Mouse (Mus musculus) heart, embryonic 12.5 days (tissue): ENCODE results near the gene Olfr128. TPM values are rescaled to one million over a fixed set of nuclear protein-coding genes. Genes with fewer than 3 reads are reported as not detected.
"Not testable (repeated sequence)": the region's sequence is repeated elsewhere in the genome, so short reads cannot be mapped to it uniquely, and the experiment has no call there.

ENCODE experiments used
- ATAC-seq: fragments of 200-750 bp; cut with Nextera tagmentation; 2 replicates; pipeline ENCODE4 v1.8.0; 2017; ENCODE audit warnings: moderate TSS enrichment, moderate library complexity; ENCODE audit not compliant: insufficient number of reproducible peaks, low FRiP score
- H3K27ac ChIP-seq: fragments of 300-500 bp; sonication (generic); 2 replicates; pipeline ENCODE4 v1.5.1; 2016; ENCODE audit warnings: mild to moderate bottlenecking, moderate library complexity; ENCODE audit not compliant: poor library complexity, severe bottlenecking
- H3K27me3 ChIP-seq: fragments of 300-500 bp; sonication (generic); replicated peaks from 2 replicates; pipeline ENCODE4 v1.6.1; 2016; ENCODE audit warnings: mild to moderate bottlenecking, moderate library complexity
- H3K36me3 ChIP-seq: fragments of 300-500 bp; sonication (generic); 2 replicates; pipeline ENCODE4 v1.6.1; 2016; ENCODE audit warnings: mild to moderate bottlenecking, moderate library complexity
- H3K4me1 ChIP-seq: fragments of 300-500 bp; sonication (generic); replicated peaks from 2 replicates; pipeline ENCODE4 v1.6.1; 2016; ENCODE audit warnings: mild to moderate bottlenecking
- H3K4me2 ChIP-seq: fragments of 300-500 bp; sonication (generic); 2 replicates; pipeline ENCODE4 v1.6.1; 2016; ENCODE audit warnings: mild to moderate bottlenecking, moderate library complexity
- H3K4me3 ChIP-seq: fragments of 300-500 bp; sonication (generic); 2 replicates; pipeline ENCODE4 v1.5.1; 2016; ENCODE audit warnings: mild to moderate bottlenecking
- H3K9ac ChIP-seq: fragments of 300-500 bp; sonication (generic); 2 replicates; pipeline ENCODE4 v1.6.1; 2016; ENCODE audit warnings: mild to moderate bottlenecking, moderate library complexity
- H3K9me3 ChIP-seq: fragments of 300-500 bp; sonication (generic); replicated peaks from 2 replicates; pipeline ENCODE4 v1.6.1; 2016; ENCODE audit warnings: mild to moderate bottlenecking, moderate library complexity
- WGBS: fragments of 180-500 bp; shearing (Covaris S2); methylation state at CpG from one replicate; pipeline ENCODE4 v1.1.7; 2016; 5-methylcytosine and 5-hydroxymethylcytosine counted together
- polyA plus RNA-seq: library from polyadenylated mRNA; unstranded; fragments of >200 nt; fragmentation: Nextera tagmentation; extraction: Ambion mirVana; gene quantifications from 2 replicates; pipeline ENCODE4 v1.2.1, GENCODE M21; 2016

Olfr128 gene
- polyA plus RNA-seq: not detected in 2 replicates

DNA sequence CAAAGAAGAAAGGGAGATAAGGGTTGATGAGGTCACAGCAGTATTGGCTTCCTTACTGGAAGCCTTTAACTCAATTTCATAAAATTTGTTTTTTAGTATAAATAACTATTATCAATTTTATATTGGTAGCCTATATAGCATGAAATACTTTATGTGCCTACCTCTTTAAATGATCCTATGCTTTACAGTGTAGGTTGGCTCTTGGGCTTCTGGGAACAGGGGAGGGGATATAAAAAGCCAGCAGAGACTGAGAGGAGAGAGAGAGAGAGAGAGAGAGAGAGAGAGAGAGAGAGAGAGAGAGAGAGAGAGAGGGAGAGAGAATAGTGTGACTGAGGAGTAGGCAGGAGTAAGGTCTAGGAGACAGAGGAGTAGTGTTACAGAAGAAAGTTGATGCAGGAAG, at the start of gene Olfr128:
TSS of gene Olfr128 (plus strand) at position 301 of the 400 bp plus-strand sequence.
- H3K9me3 ChIP-seq: no peaks in the 10 kb centered on the region
- H3K27me3 ChIP-seq: no peaks in the 10 kb centered on the region
- H3K4me2 ChIP-seq: no peak within 1 kb of the TSS
- no peaks in the 10 kb centered on the region for H3K4me1 ChIP-seq
- no peak for ATAC-seq
- H3K36me3 ChIP-seq: no peaks in the 10 kb centered on the region
- H3K4me3 ChIP-seq: no peak within 1 kb of the TSS
- no peak within 1 kb of the TSS for H3K27ac ChIP-seq
- H3K9ac ChIP-seq: no peak within 1 kb of the TSS

- ATAC-seq: no peak
- WGBS: 69% methylated on average over 3 of the region's 3 CpGs
- no peaks in the 10 kb centered on the region for H3K9me3 ChIP-seq
- H3K27me3 ChIP-seq: no peaks in the 10 kb centered on the region
- no peak overlapping the region for H3K4me2 ChIP-seq
- no peak overlapping the region for H3K9ac ChIP-seq
- no peaks in the 10 kb centered on the region for H3K36me3 ChIP-seq
- H3K27ac ChIP-seq: no peak overlapping the region
- H3K4me1 ChIP-seq: no peaks in the 10 kb centered on the region
- no peak overlapping the region for H3K4me3 ChIP-seq
These were observed 46.5 kb upstream of the Olfr128 start for GRCm38 (mm10) chr17:37873830-37874229.

- Histone ChIP-seq H3K9me3 (no peaks in the 10 kb centered on the region), H3K27ac (no peak within 1 kb of the TSS), H3K9ac (no peak within 1 kb of the TSS), H3K36me3 (no peaks in the 10 kb centered on the region), H3K4me1 (no peaks in the 10 kb centered on the region), H3K27me3 (no peaks in the 10 kb centered on the region), H3K4me2 (no peak within 1 kb of the TSS), H3K4me3 (no peak within 1 kb of the TSS)
- WGBS: 44% methylated on average over 1 of the region's 1 CpGs
- no peak for ATAC-seq
These were observed 20.2 kb upstream of the Olfr128 start, which contains the start of gene Olfr127 for GRCm38 (mm10) chr17:37900137-37900536. Olfr127 (plus strand) TSS chr17:37900437.

- H3K4me1 ChIP-seq, H3K27ac ChIP-seq, H3K27me3 ChIP-seq, H3K36me3 ChIP-seq, H3K4me2 ChIP-seq, H3K9ac ChIP-seq, ATAC-seq, H3K4me3 ChIP-seq, H3K9me3 ChIP-seq: not testable (repeated sequence)
- 50% methylated on average over 8 of the region's 8 CpGs for WGBS
These were observed 13.5 kb upstream of the Olfr128 start for GRCm38 (mm10) chr17:37906821-37907220.

DNA sequence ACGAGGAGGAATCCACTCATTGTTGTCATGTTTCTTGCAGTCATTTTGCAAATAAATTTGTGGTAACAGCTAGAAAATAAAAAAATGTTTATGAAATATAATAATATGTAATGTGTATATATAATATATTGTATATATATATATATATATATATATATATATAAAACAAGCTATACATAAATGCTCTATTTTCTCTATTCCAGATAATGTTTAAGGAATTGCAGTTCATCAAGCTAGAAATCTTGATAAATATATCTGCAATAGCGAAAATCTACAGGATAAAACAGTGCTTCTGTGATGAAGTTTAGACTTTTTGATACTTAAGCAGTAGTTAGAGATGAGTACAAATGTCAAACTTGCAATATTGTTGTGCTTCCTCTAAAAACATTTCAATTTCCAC, 32.6 kb downstream of the Olfr128 start, which contains the start of gene Olfr761:
TSS of gene Olfr761 (minus strand) at position 101 of the 400 bp plus-strand sequence.
- WGBS: 78% methylated on average over 2 of the region's 2 CpGs
- H3K9ac ChIP-seq: no peak within 1 kb of the TSS
- 0 out of 2 replicates have a peak, but pooled peaks cover 2% of the 10 kb centered on the region for H3K9me3 ChIP-seq
- H3K4me3 ChIP-seq: no peak within 1 kb of the TSS
- H3K4me1 ChIP-seq: no peaks in the 10 kb centered on the region
- no peaks in the 10 kb centered on the region for H3K27me3 ChIP-seq
- H3K4me2 ChIP-seq: no peak within 1 kb of the TSS
- no peak within 1 kb of the TSS for H3K27ac ChIP-seq
- ATAC-seq: no peak
- no peaks in the 10 kb centered on the region for H3K36me3 ChIP-seq

GRCm38 (mm10) chr17:37973591-37973990, 53.2 kb downstream of the Olfr128 start:
- H3K36me3 ChIP-seq: no peaks in the 10 kb centered on the region
- peaks cover 5% of the 10 kb centered on the region for H3K9me3 ChIP-seq
- no peak overlapping the region for H3K27ac ChIP-seq
- H3K4me2 ChIP-seq: no peak overlapping the region
- H3K27me3 ChIP-seq: no peaks in the 10 kb centered on the region
- no peaks in the 10 kb centered on the region for H3K4me1 ChIP-seq
- no peak overlapping the region for H3K4me3 ChIP-seq
- 78% methylated on average over 3 of the region's 3 CpGs for WGBS
- no peak overlapping the region for H3K9ac ChIP-seq
- ATAC-seq: no peak

Other genes starting within 250 kb of the Olfr128 start
- not detected in 2 replicates for gene Olfr119, start 224.0 kb upstream of the Olfr128 start, polyA plus RNA-seq
- not detected in 2 replicates for gene Olfr120, start 198.7 kb upstream of the Olfr128 start, polyA plus RNA-seq
- not detected in 2 replicates for gene Olfr121, start 171.7 kb upstream of the Olfr128 start, polyA plus RNA-seq
- gene Olfr122, start 151.9 kb upstream of the Olfr128 start, polyA plus RNA-seq: not detected in 2 replicates
- gene Olfr123, start 127.0 kb upstream of the Olfr128 start, polyA plus RNA-seq: not detected in 2 replicates
- not detected in 2 replicates for gene Olfr124, start 120.7 kb upstream of the Olfr128 start, polyA plus RNA-seq
- not detected in 2 replicates for gene Olfr125, start 87.6 kb upstream of the Olfr128 start, polyA plus RNA-seq
- gene Olfr126, start 73.1 kb upstream of the Olfr128 start, polyA plus RNA-seq: not detected in 2 replicates
- gene Olfr127, start 20.1 kb upstream of the Olfr128 start, polyA plus RNA-seq: not detected in 2 replicates
- gene Olfr761, start 32.5 kb downstream of the Olfr128 start, polyA plus RNA-seq: not detected in 2 replicates
- gene Olfr129, start 139.5 kb downstream of the Olfr128 start, polyA plus RNA-seq: not detected in 2 replicates
- not detected in 2 replicates for gene Olfr130, start 143.4 kb downstream of the Olfr128 start, polyA plus RNA-seq
- gene Olfr131, start 168.1 kb downstream of the Olfr128 start, polyA plus RNA-seq: not detected in 2 replicates
- gene Olfr132, start 214.0 kb downstream of the Olfr128 start, polyA plus RNA-seq: not detected in 2 replicates
- gene Olfr133, start 224.7 kb downstream of the Olfr128 start, polyA plus RNA-seq: not detected in 2 replicates